Mouse (Mus musculus) R1 (cell line): ENCODE measurements around the gene Olfr894.

ENCODE experiments used
- DNase-seq: peaks from one replicate; pipeline ENCODE4 v3.0.0-alpha.2; 2018; ENCODE audit warnings: low read depth, low spot score

Gene Olfr894

GRCm38 (mm10) chr9:38217755-38218154 lies at the start of gene Olfr894:
Gene Olfr894 (plus strand): TSS chr9:38218055.
- DNase-seq = no peak

GRCm38 (mm10) chr9:38168341-38168740 lies 49.5 kb upstream of the Olfr894 start:
- DNase-seq = peak; percentile 44

GRCm38 (mm10) chr9:38180721-38181120 lies 37.1 kb upstream of the Olfr894 start, which contains the start of gene Olfr891:
Gene Olfr891 (minus strand): TSS chr9:38180821.
- DNase-seq = no peak

GRCm38 (mm10) chr9:38208065-38208464 lies 9.8 kb upstream of the Olfr894 start, which contains the start of gene Olfr893:
Gene Olfr893 (plus strand): TSS chr9:38208365.
- DNase-seq = no peak

- DNase-seq = no peak
These were observed 34.6 kb downstream of the Olfr894 start, which contains the start of gene Olfr143 for GRCm38 (mm10) chr9:38252474-38252873. Gene Olfr143 (plus strand): TSS chr9:38252774.

GRCm38 (mm10) chr9:38267551-38267950 lies 49.7 kb downstream of the Olfr894 start, which contains the start of gene Olfr895:
Gene Olfr895 (plus strand): TSS chr9:38267851.
- no peak for DNase-seq
